Mouse (Mus musculus) embryonic fibroblast, embryonic 13.5 days (primary cell): ENCODE data around the gene Vwa2.

Source experiments
- CTCF ChIP-seq: IDR thresholded peaks from 2 replicates; pipeline ENCODE4 v1.5.1; 2011; ENCODE audit warnings: mild to moderate bottlenecking, control low read depth, low read length, moderate library complexity, borderline replicate concordance; ENCODE audit not compliant: insufficient read depth
- POLR2A ChIP-seq: IDR thresholded peaks from 2 replicates; pipeline ENCODE4 v1.6.1; 2011; ENCODE audit warnings: low read depth, mild to moderate bottlenecking, control low read depth, low read length, moderate library complexity

DNA sequence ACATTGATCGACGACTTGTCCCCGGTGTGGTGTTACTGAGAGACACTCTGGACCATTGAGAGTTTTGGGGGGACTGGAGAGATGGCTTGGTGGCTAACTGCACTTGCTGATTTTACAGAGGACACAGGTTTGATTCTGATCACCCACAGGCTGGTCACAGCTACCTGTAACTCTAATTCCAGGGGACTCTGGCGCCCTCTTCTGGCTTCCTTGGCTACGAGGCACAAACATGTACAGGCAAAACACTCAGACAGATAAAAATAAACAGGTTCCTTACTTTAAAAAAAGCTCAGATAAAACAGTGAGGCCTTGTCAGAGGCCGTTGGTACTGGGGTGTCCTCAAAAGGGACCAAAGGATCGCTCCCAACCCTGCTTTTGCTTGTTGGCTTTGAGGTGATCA lies 61.7 kb downstream of the Vwa2 start:
- TF ChIP-seq CTCF (no peak), POLR2A (no peak)
